Mouse (Mus musculus) lung, adult 18-20 months (tissue): ENCODE results near the gene Rbms1.

ENCODE experiments used
- DNase-seq, 2 experiments: peaks; one replicate each; pipeline ENCODE4 v3.0.0; 2022; ENCODE audit warnings: mixed read lengths in 2 of 2

Gene Rbms1

DNA sequence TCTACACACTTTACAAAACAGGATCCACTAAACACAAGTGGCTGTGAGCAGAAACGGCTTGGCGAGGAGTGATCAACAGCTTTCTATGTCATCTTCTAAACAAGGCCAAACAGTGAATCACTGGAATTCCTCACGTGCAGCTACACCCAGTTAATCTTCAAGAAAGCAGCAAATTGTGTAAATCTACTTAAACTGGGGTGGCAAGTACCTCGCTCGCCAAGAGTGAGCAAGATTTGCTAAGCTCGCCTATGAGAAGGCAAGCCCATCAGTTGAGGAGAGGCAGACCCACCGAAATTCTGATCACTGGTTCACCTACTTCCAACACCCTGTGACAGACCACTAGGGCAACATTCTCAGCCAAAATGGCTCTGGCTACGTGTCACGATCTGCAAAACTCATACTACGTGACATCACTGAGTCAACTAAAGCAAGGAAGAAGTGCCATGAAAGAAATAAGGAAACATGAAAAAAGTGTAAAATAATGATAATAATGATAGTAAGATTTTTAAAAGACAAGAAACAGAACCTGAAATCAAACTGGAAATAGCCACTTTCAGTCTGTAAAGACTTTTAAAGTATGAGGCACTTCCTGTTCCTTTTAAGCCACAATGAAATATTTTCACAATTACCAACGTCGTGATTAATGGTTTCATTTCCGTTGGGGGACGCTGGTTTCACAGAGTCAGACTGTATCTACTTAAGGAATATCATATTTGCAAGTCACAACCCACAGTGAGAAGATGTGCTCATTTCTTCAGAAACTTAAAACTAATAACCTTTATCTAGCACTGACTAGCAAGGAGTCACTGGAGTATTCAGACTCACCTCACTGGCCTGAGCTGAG lies 85.2 kb downstream of the Rbms1 start:
- peak in 1 of 2 experiments; percentile 47 for DNase-seq

DNA sequence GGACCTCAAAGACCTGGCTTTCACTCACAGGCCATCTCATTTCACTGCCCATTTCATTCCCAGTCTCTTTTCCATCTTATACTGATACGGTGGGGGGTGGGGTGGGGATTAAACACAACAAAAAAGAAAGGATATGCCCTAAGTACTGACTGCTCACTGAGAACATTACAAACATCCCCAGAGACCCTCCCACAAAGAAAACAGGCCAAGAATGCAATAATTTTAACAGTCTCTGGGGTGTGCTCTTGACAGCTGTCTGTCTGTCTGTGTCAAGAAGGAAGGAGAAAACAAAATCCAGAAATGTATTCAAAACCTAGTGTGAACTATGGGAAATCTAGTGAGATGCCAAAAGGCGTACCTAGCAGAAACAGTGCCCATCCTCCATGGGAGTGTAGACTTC lies 86.1 kb downstream of the Rbms1 start:
- DNase-seq: no peak

GRCm38 (mm10) chr2:60872095-60872811 lies 90.7 kb downstream of the Rbms1 start:
- DNase-seq: no peak

- DNase-seq: peak in 1 of 2 experiments; percentile 36
These were observed 92.0 kb downstream of the Rbms1 start for GRCm38 (mm10) chr2:60871001-60871400.

- no peak for DNase-seq
These were observed 92.5 kb downstream of the Rbms1 start for GRCm38 (mm10) chr2:60870450-60870849.

GRCm38 (mm10) chr2:60869001-60869743 lies 93.8 kb downstream of the Rbms1 start:
- DNase-seq: no peak

DNA sequence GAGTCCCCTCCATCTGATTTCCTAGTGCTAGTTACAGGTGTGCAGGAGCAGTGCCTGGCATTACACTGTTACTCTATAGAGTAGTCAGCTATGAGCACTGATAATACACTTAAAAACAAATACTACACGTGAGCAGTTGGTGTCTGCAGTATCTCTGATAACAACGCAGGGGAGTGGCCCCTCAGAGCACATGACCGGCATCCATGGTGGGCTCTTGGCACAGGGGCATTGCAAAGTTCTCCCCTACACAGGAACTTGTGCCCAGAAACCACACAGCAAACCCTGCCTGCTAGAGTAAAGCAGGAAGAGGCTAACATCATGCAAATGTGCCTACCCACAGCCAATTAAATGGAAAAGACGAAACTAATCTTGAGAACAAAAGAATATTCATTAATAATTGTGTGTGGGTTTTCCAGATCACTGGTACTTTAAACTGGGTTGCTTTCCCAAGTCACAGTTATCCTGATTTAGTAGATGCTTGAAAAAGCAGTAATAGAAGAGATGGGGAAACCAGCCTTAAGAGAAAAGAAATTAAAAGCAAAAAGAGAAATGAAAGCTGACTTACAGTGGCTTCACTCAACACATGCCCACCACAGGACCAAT lies 94.8 kb downstream of the Rbms1 start:
- DNase-seq: no peak

DNA sequence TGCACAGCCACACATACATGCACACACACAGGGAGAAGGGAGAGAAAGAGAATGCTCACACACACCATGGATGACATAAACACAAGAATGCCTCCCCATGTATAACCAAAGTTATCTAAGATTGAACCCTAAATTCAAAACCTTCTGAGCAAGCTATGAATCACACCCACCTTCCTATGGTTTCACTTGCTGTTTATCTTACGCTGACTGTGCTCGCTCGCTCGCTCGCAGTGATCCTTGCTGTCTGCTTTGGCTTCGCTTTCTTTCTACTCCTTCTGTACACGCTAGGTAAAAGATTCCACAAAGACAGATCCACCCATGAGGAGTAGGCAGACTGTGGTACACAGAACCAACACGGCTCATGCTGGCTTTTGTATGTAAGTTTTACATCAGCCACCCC lies 95.7 kb downstream of the Rbms1 start:
- DNase-seq: no peak

GRCm38 (mm10) chr2:60865869-60866268 lies 97.1 kb downstream of the Rbms1 start:
- no peak for DNase-seq

- DNase-seq: peak in 1 of 2 experiments; percentile 61
These were observed 98.0 kb downstream of the Rbms1 start for GRCm38 (mm10) chr2:60864977-60865376.

DNA sequence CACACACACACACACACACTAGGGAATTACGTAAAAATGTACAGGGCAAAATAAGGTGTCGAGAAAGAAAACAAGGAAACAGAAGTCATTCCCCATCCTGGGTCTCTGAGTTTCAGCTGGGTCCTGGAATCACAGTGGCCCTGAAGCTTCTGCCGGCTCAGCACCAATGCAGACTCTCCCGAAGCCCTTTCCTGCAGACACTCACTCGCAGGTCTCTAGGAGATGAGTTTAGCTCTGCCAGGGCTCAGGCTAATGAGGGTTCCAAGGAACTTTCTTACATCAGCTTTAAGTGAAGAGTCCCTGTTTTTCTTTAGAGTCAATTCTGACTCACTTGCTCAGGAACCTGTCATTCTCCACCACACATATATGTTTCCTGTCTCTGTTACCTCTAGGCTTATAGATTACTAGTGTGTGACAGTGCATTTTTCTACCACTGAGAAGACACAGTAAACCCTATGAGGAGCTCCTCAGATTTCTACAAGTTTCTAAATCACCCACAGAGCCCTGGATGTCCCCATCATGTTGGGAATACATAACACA lies 98.7 kb downstream of the Rbms1 start:
- DNase-seq: no peak

DNA sequence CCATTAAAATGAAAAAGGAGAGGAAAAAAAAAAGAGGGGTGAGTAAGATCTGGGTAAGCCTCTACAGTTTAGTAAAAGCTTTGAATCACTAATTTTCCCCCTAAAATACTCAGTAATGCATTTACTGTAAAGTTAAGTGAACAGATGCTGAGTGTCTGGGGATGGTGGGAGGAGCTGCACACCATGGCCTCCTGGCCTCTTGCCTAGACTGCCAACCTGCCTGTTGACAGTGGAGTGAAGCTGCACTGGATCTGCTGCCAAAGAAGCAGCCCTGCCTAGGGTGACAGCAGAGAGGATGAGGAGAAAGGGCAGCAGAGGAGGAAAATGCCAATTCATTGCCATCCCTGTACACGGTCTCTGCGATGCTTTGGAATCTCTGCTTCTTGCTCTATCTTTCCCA lies 99.2 kb downstream of the Rbms1 start:
- DNase-seq: peak; percentile 56 to 67

GRCm38 (mm10) chr2:60862913-60863711 lies 99.9 kb downstream of the Rbms1 start:
- DNase-seq: peak in 1 of 2 experiments; percentile 40

DNA sequence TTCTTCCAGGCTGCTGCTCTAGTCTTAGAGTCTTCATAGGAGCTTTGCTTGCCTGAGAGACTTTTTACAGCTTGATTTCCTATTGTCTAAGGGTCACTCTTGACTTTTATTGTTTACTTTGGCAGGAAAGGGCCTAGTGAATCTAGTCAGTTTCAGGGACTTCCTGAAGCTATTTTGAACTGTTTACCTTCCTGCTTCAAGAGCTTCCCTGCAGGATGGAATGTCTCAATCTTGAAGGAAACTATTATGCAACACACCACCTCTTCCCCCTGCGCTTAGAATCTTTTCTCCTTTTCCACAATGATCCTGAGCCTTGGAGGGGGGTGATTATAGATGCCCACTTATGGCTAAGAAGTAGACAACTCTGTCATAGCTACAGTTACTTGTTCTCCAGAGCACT lies 104.9 kb downstream of the Rbms1 start:
- no peak for DNase-seq

- DNase-seq: no peak
These were observed 106.9 kb downstream of the Rbms1 start for GRCm38 (mm10) chr2:60856097-60856496.

GRCm38 (mm10) chr2:60855006-60855405 lies 108.0 kb downstream of the Rbms1 start:
- peak; percentile 67 to 84 for DNase-seq

DNA sequence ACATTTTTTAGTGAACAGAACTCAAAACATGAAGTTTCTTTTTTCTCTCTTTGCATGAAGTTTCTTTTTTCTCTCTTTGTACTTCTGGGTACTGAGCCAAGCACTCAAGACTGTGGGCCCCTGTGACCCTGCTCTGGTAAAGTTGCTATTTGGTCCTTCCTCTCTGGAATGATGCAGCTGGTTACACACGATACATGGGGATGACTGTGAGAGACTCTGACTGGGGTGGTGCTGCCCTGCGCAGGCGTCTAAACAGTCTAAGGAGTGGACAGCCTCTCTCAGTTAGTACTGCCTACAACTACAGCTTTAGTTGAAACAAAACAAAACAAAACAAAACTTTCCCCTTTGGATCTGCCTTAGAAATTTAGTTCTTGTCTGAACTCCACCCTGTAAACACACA lies 111.1 kb downstream of the Rbms1 start:
- no peak for DNase-seq

GRCm38 (mm10) chr2:60851057-60851718 lies 111.8 kb downstream of the Rbms1 start:
- peak; percentile 78 to 85 for DNase-seq

- DNase-seq: no peak
These were observed 114.5 kb downstream of the Rbms1 start for GRCm38 (mm10) chr2:60848478-60848877.

DNA sequence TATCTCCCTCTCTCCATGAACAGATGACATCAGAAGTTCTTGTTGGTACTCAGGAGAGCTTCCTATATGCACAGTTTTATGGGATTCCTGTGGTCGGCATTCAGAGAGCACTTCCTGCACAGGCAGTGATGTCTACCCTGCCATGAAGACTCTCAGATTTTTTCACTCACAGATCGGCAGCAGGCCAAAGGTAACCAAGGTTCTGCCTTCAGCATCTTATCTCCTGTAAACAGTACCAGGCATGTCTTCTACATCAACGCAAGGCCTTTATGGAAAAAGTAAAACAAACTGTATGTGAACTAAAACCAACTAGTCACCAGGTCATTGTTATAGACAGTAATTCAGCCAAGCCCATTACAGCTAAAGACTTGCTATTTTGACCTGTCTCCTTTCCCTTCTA lies 115.0 kb downstream of the Rbms1 start:
- DNase-seq: no peak

GRCm38 (mm10) chr2:60845316-60845894 lies 117.6 kb downstream of the Rbms1 start:
- no peak for DNase-seq
